16 mouse cellular contexts compared by ENCODE assay signal in the genomic region with DNA sequence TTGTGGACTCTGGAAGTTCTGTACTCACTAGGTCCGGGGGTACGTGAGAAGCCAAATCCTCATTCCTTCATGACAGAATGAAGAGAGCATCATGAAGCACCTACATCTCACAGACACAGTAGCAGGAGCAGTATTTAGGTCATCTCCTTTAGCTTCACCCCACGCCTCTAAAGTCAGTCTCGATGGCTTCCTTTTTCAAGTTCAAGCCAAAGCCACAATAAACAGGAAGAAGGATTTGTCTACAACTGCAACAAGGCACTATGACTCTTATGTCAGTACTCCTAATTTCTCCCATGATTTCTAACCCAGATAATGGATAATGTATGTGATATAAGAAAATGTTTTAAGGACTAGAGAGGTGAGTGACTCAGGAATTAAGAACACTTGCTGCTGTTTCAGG. TPM values are rescaled to one million over a fixed set of nuclear protein-coding genes. Genes with fewer than 3 reads are reported as not detected.
"Had no signal": no experiment of that assay in that cellular context is flagged by ENCODE, and none has a peak within 500 bp of the region (broad histone marks: within the 10 kb centered on the region; RNA-seq: fewer than 3 reads in every experiment).

No protein-coding gene starts in this region.

RNA-seq across cellular contexts. Expression of a gene that starts 0.7 kb away (rescaled TPM):
- total RNA-seq: gastrocnemius, adult 2 months; gastrocnemius, postnatal 25 days; gastrocnemius, postnatal 4 days; layer of hippocampus, adult 18-20 months; layer of hippocampus, postnatal 36 days; left cerebral cortex, postnatal 10 days; left cerebral cortex, postnatal 4 days had no signal
- polyA plus RNA-seq: heart, embryonic 11.5 days; heart, embryonic 13.5 days; hindbrain, embryonic 10.5 days; hindbrain, embryonic 12.5 days; hindbrain, embryonic 14.5 days; hindbrain, embryonic 16.5 days; kidney, embryonic 15.5 days; limb, embryonic 11.5 days; limb, embryonic 13.5 days had no signal
